Mouse (Mus musculus): ENCODE data around the gene 2010111I01Rik.

Gene 2010111I01Rik

DNA sequence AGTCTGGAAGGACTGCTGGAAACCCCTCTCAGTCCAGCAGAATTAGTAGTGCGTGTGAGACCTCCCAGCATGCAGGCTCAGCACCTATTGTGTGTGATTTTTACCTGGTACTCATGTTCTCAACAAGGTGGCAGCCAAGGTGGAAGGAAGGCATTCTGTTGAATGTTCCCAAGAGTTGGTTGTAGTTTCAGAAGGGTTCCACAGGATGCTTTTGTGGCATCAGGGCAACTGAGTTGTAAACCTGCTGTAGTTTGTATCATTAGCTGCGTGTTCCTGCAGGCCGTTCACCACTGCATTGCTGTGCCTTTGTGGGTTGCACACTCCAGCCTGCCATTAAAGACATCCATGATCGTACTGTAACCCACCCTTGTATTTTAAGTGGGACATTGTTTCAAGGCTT lies 294.0 kb downstream of the 2010111I01Rik start:
- DNase-seq (ENCODE audit: low spot score in 2 of 2): no peak

- DNase-seq (ENCODE audit: low spot score in 2 of 2): no peak
These were observed 295.4 kb downstream of the 2010111I01Rik start for GRCm38 (mm10) chr13:63260133-63260532.

DNA sequence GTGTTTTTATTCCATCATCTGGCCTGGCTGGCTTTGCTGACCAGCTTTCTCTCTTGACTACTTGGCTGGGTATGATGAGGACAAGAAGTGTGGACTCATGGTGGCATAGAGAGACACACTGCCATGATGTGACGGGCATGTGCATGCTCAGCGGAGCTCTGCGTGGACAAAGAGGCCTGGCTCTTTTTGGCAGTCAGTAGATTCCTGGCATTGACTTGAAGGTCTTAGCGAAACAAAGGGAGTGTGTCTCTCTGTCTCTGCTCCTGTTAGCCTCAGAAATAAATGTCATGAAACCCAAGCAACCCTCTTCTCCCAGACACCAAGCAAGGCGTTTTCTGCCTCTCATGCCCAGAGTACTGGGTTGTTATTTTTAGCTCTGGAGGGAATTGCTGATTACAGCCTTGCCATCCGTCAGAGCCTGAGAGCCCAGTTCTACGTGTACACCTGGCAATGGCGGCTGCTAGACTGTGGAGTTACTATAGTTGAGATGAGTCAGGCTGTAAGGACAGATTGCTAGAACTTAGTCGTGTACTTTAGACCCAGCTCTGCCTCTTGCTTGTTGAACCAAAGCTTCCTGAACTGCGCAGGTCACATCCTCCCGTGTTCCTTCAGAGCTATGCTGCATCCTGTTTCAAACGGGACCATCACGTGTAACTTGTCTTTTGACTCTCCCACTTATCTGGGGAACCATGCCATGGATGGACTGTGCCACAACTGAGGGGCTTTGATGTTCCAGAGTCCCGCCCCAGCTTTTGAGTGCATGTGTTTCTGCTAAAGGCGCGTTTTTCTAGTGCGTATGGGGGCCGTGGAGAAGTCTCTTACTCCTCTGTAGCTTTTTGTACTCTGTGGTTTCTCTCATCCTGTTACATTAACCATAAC lies 296.3 kb downstream of the 2010111I01Rik start:
- DNase-seq (ENCODE audit: low spot score in 2 of 2): peak; percentile 58 to 72

- peak; percentile 33 to 48 for DNase-seq (ENCODE audit: low spot score in 2 of 2)
These were observed 297.0 kb downstream of the 2010111I01Rik start for GRCm38 (mm10) chr13:63261676-63262075.

DNA sequence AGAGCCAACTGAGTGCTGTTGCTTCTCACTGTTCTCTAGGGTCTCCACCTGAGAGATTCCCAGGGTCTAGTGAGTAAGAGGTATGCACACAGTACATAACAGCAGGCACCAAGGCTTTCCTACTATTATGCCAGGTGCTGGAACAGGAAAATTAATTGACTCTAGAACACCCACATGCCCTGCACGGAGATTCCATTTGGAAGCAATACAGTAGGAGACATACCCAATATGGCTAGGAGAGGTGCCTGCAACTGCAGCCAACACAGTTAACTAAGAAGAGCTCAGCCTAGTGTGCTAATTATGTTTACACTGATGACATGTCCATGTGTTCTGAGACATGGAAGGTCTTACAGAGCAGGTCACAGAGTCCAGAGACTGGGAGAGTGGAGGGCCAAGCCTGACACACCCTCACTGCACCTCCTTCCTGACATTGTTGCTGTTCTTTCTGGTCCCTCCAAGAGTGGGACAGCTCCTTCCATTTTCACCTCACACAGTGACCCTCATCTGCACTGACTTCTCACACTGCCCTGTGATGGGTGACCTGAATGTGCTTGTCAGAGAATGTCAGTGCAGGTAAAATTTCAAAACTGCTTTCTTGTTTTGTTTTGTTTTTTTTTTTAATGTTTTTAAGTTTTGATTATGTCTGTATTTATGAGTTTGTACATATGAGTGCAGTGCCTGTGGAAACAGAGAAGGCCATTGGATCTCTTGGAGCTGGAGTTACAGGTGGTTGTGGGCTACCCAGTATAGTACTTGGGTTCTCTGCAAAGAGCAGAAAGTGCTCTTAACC lies 297.7 kb downstream of the 2010111I01Rik start:
- no peak for DNase-seq (ENCODE audit: low spot score in 2 of 2)

DNA sequence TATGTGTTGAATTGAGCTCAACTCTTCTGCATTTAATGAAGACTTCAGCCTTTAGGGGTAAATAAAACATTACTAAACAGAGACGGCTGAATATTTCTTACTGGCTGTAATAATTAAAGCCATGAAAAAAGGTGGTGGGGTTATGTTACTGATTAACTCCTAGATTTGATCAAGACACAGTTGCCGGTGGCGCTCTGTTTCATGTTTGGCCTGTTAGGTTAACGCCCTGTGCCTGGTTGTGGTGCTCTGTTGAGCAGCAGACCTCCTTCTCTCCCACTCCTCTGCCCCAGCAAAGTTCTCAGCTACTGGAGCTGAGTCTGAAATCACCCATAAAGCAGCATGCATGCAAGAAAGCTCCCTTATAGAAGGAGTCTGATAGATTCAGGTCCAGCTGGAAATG lies 303.7 kb downstream of the 2010111I01Rik start:
- DNase-seq (ENCODE audit: low spot score in 2 of 2): no peak

GRCm38 (mm10) chr13:63268776-63269175 lies 304.1 kb downstream of the 2010111I01Rik start:
- no peak for DNase-seq (ENCODE audit: low spot score in 2 of 2)

- no peak for DNase-seq (ENCODE audit: low spot score in 2 of 2)
These were observed 305.5 kb downstream of the 2010111I01Rik start for GRCm38 (mm10) chr13:63270191-63270590.

DNA sequence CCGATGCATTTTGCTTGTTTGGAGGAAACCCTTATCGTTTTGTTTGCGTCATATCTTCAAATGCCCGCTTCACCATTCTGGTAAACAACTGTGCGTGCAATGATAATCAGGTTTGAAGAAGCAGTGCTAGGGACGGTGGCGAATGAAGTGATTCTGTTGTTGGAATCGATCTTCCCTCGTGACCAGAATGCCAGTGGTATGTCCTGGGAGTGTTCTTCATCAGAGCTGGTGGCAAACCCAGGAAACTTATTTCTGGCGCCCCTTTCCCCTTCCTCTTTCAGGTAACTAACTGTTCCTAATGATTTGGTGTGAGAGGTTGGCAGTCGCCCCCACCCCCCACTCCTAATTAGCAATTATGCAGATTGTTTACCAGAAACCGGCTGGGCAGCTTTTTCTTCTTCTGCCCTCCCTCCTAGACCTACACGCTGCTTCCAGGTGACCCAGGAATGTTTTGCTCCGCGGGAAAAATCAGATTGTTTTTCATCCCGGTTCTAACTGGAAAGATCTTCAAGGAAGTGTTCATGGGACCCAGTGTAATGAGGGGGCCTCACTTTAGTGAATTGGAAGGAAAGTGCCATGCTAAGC lies 307.4 kb downstream of the 2010111I01Rik start:
- no peak for DNase-seq (ENCODE audit: low spot score in 2 of 2)

DNA sequence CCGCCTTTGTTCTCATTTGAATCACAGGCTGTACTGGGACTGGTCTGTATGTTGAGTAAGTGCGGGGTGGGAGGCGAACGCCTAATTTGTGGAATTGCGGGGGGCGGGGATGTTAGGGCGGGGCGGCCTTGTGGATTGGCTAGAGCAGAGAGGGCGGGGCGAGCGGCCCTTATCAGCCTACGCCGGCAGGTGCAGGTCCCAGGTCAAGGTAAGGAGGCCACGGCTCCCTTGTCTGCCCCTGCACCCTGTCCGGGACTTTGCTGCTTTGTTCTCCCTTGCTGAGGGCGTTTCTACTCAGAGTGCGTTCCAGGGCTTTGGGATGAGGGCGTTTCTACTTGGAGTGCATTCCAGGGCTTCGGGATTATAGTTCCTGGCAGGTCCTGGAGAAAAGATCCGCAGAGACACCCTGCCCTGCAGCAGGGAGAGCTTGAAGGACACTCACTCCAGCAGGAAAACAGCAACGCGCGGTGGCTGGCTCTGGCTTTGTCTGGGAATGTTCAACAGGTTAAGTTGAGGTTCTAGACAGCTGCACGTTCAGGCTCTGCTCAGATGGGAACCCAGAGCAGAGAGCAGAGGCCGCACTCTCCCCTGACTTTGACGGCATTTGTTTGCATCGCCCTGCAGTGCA lies 308.0 kb downstream of the 2010111I01Rik start:
- DNase-seq (ENCODE audit: low spot score in 2 of 2): no peak

DNA sequence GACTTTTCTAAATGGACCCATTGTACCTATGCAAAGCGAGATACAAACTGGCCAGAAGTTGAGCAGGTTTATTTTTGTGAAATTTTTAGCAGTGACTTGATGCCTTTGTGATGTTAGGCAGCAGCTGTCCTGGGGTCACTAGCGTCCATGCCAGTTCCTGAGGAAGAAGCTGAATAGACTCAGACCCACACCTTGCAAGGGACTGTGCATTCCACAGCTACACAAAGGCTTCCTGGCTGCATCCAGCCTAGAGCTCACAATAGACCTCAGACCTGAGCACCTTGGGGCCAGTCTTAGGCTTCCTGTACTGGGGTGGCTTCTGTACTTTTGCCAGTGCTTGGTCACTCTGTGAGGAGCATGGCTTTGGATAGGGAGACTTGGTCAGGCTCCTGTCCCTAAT lies 309.2 kb downstream of the 2010111I01Rik start:
- DNase-seq (ENCODE audit: low spot score in 2 of 2): no peak

GRCm38 (mm10) chr13:63274488-63275166 lies 309.9 kb downstream of the 2010111I01Rik start:
- no peak for DNase-seq (ENCODE audit: low spot score in 2 of 2)

DNA sequence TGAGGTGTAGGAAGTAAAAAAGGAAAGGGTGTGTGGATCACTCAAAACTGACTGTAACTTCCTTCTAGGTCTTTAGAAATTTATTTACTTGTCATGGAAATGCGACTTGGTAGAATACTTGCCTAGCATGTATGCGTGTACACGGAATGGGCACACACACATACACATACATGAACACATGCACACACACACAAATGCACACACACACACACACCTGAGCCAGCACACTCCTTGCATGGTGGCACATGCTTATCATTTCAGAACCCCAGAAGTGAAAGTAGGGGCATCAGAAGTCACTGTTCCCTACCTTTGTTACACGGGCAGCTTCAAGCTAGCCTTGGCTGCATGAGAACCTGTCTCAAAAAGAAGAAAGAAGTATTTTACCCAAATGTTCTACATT lies 311.7 kb downstream of the 2010111I01Rik start:
- no peak for DNase-seq (ENCODE audit: low spot score in 2 of 2)

GRCm38 (mm10) chr13:63277316-63277715 lies 312.6 kb downstream of the 2010111I01Rik start:
- DNase-seq (ENCODE audit: low spot score in 2 of 2): no peak

DNA sequence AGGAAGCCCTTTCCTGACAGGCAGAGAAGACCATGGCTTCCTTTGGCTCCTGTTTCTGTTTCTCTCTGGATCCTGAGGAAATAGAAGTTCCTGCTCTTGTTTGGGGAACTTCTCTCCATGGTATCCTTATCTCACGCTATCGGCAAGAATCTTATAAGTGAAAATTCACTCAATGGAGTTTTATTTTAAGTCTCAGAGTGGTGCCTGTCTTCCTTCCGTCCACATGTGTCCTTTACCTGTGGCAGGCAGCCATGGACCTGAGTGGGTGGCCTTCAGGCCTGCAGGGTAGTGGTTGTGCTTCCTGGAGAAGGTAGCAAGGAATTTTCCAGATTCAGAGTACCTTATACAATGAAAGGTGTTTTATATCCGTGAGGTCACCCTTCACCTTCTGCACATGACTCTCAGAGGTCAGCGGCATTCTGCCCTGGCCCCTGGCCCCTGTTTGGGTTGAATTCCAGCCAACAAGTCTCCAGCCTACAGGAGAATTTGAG lies 313.5 kb downstream of the 2010111I01Rik start:
- no peak for DNase-seq (ENCODE audit: low spot score in 2 of 2)

DNA sequence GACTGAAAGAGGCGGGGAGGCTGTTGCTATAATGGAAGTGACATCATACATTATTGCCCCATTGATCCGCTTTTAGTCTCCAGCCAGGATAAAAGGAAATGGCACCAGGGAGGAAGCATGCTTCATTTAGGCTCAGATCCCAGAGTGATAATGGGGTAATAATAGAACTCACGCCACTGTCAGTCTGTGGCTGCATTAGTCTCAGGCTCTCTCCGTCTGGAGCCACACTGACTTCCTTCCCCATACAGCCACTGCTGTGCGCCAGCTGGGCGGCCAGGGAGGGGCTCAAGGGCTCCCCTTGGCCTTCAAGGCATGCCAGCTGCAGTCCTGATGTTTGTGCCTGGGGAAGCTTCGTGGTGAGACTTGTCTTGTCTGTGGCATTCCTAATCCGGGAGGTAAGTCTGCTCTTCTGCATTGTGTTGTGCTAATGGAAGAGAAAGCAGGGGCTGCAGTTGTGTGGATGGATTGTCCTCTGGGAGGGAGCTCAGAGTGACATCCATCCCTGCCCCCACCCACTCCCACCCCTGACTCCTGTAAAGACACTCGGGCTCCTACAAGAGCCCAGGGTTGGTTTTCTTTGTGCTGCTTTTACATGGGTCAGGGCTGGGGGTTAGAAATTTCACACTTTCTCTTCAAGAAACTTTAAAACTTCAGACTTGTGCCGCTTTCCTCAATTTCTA lies 314.2 kb downstream of the 2010111I01Rik start:
- no peak for DNase-seq (ENCODE audit: low spot score in 2 of 2)

DNA sequence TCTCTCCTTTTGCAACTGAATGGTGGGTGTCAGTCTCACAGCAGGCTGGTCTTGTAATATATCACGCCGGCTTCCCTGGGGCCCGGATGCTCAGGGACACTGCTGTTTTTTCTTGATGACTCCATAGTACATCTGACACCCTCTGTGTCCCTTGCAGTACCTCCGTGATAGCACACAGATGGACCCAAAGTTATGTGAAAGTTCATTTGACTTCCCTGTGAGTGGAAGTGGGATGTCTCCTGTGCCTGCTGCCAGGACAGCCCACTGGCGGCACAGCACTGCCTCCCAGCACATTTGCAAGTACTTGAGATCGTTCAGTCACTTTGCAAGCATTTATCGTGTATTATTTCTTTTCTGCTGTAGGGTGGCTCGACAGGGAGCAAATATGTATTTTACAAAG lies 315.1 kb downstream of the 2010111I01Rik start:
- DNase-seq (ENCODE audit: low spot score in 2 of 2): no peak

DNA sequence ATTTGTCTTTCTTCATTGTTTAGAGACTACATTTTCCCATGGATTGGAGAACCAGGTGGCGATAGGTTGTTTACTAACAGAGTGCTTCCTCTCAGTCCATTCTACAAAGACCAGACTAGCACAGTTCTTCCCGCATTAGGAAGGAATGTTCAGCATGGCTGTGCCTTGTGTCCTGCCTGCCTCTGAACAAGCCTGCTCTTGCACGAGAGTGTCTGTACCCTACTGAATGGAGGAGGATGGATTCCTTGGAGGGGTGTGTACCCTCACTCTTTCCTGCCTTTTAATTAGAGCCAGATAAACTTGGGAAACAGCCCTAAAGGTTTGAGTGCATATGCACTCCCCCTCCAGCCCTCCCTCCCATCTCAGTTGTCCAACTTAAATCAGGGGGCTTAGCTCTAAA lies 315.7 kb downstream of the 2010111I01Rik start:
- no peak for DNase-seq (ENCODE audit: low spot score in 2 of 2)

DNA sequence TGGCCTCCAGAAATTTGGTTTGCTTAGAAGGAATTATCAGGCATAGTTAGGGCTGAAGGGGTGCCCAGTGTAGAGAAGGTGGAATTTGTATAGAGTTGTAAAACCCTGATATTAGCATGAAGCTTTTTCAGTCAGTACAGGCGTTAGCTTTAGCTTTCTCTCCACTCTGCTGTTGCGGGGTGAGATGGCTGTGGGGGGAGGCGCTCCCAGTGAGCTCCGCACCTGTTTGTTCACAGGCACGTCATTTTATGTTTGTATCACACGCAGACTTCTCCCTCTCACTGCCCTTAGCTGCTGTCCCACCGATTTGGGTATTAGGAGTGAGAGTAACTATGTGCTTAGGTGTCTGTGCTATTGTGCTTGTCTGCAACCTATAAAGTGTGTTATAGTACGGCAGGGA lies 316.5 kb downstream of the 2010111I01Rik start:
- DNase-seq (ENCODE audit: low spot score in 2 of 2): peak; percentile 37 to 40

GRCm38 (mm10) chr13:63283236-63283635 lies 318.5 kb downstream of the 2010111I01Rik start:
- DNase-seq (ENCODE audit: low spot score in 2 of 2): no peak

DNA sequence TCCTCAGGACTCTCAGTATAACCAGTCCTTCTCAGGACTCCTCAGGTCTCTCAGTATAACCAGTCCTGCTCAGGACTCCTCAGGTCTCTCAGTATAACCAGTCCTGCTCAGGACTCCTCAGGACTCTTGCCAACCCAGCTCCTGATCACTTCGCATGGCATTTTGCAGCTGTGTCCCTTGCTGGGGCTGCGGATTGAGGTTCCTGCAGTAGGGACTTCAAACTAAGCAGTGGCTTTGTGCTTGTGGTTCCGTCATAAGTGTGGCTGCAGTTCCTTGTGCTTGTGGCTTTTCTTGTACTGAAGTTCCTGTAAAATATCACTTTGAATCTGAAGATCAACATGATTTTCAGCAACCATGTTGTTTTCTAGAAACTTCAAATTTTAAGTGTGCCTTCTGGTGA lies 320.1 kb downstream of the 2010111I01Rik start:
- DNase-seq (ENCODE audit: low spot score in 2 of 2): no peak
